9 mouse cellular contexts compared by ENCODE assay signal in the genomic region with DNA sequence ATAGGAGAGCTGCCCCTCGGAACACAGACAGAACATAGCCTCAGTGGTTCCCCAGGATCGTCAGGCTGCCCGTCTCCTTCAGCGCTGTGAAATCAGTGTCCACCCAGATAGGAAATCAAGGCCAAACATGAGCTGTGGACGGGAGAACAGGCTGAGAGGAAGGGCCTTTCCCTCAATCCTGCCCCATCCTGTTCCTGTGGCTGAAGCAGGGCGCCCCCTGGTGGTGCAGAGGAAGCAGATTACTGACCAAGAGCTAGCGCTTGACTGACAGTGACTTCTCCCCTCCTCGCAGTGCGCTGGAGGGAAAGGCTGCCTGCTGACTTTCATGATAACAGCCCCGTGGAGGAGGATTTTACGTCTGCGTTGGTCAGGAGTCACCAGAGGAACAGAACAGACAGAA. TPM values are rescaled to one million over a fixed set of nuclear protein-coding genes. Genes with fewer than 3 reads are reported as not detected.
DNase-seq lines count a peak whose midpoint lies in the region; ATAC-seq and TF ChIP-seq lines count a peak whose summit lies in the region.
"Had no signal": no experiment of that assay in that cellular context is flagged by ENCODE, and none has a peak within 500 bp of the region (broad histone marks: within the 10 kb centered on the region; RNA-seq: fewer than 3 reads in every experiment).

No protein-coding gene starts in this region.

- DNase-seq in CD4-positive helper T cell, adult 2 months (ENCODE audit: low read depth, low spot score), result peak; percentile 42
- DNase-seq in kidney, postnatal 14 days, result peak; percentile 85
- peak; percentile 12 to 32 (median 31) for DNase-seq in liver, embryonic 14.5 days (ENCODE audit: low read depth in 3 of 3, low spot score in 3 of 3)
- DNase-seq in thymus, postnatal 25 days, result peak; percentile 44

- peaks cover 6% of the 10 kb centered on the region for H3K27me3 ChIP-seq in heart, embryonic 16.5 days (ENCODE audit: control insufficient read depth, insufficient read depth, low read length)
- no peaks in the 10 kb centered on the region for H3K27me3 ChIP-seq in liver, embryonic 14.5 days (ENCODE audit: control insufficient read depth, insufficient read depth, low read length)
- no peaks in the 10 kb centered on the region for H3K27me3 ChIP-seq in neural tube, embryonic 15.5 days (replicated peaks)

- TF ChIP-seq EP300 in liver, embryonic 14.5 days (IDR thresholded peaks at IDR 0.05; ENCODE audit: low read depth), result no peak

- 18% methylated on average over 12 of the region's 12 CpGs for WGBS in bone marrow, adult 2 months
- 15% methylated on average over 12 of the region's 12 CpGs for WGBS in heart, embryonic 16.5 days
- WGBS in liver, embryonic 14.5 days (ENCODE audit: insufficient replicate concordance), result 13% methylated on average over 12 of the region's 12 CpGs
- WGBS in neural tube, embryonic 15.5 days, result 22% methylated on average over 12 of the region's 12 CpGs

- no peak for TF ChIP-seq POLR2A in bone marrow, adult 2 months (IDR thresholded peaks at IDR 0.05; ENCODE audit: borderline replicate concordance, control insufficient read depth, low read depth, low read length)

- H3K9ac ChIP-seq in heart, embryonic 16.5 days (ENCODE audit: low read length), result no peak overlapping the region
- H3K9ac ChIP-seq in liver, embryonic 14.5 days (replicated peaks), result no peak overlapping the region
- no peak overlapping the region for H3K9ac ChIP-seq in neural tube, embryonic 15.5 days (replicated peaks)

- H3K27ac ChIP-seq in bone marrow, adult 2 months (ENCODE audit: control insufficient read depth, insufficient read depth, low read depth, low read length, poor library complexity), result no peak overlapping the region
- no peak overlapping the region for H3K27ac ChIP-seq in heart, embryonic 16.5 days (ENCODE audit: low read length)
- H3K27ac ChIP-seq in liver, embryonic 14.5 days, result no peak overlapping the region
- H3K27ac ChIP-seq in neural tube, embryonic 15.5 days (replicated peaks), result no peak overlapping the region

- no peaks in the 10 kb centered on the region for H3K36me3 ChIP-seq in heart, embryonic 16.5 days (ENCODE audit: control insufficient read depth, insufficient read depth)
- H3K36me3 ChIP-seq in liver, embryonic 14.5 days (replicated peaks; ENCODE audit: control insufficient read depth, insufficient read depth, low read depth), result no peaks in the 10 kb centered on the region
- no peaks in the 10 kb centered on the region for H3K36me3 ChIP-seq in neural tube, embryonic 15.5 days

- TF ChIP-seq CTCF in bone marrow, adult 2 months (IDR thresholded peaks at IDR 0.05; ENCODE audit: control insufficient read depth, insufficient read depth, low read length), result peak; percentile 83
- peak; percentile 97 for TF ChIP-seq CTCF in liver, embryonic 14.5 days (IDR thresholded peaks at IDR 0.05; ENCODE audit: low read depth)

- no peak overlapping the region for H3K4me2 ChIP-seq in heart, embryonic 16.5 days (ENCODE audit: low read depth, low read length)
- H3K4me2 ChIP-seq in liver, embryonic 14.5 days (ENCODE audit: low read depth), result no peak overlapping the region
- no peak overlapping the region for H3K4me2 ChIP-seq in neural tube, embryonic 15.5 days

- H3K4me1 ChIP-seq in bone marrow, adult 2 months (ENCODE audit: control insufficient read depth, insufficient read depth, low read length), result no peaks in the 10 kb centered on the region
- H3K4me1 ChIP-seq in heart, embryonic 16.5 days (ENCODE audit: control insufficient read depth, insufficient read depth, low read length), result peaks cover 3% of the 10 kb centered on the region
- peaks cover 7% of the 10 kb centered on the region in 2 experiments for H3K4me1 ChIP-seq in liver, embryonic 14.5 days (replicated peaks; ENCODE audit: control insufficient read depth in 2 of 2, insufficient read depth in 2 of 2, low read length in 1 of 2)
- peaks cover 16% of the 10 kb centered on the region for H3K4me1 ChIP-seq in neural tube, embryonic 15.5 days

- H3K4me3 ChIP-seq in bone marrow, adult 2 months (replicated peaks; ENCODE audit: control insufficient read depth, low read depth, low read length), result no peak overlapping the region
- H3K4me3 ChIP-seq in heart, embryonic 16.5 days (ENCODE audit: low read length), result no peak overlapping the region
- H3K4me3 ChIP-seq in liver, embryonic 14.5 days (ENCODE audit: insufficient read depth in 1 of 2, low read depth in 2 of 2, low read length in 2 of 2), result no peak overlapping the region
- H3K4me3 ChIP-seq in neural tube, embryonic 15.5 days (replicated peaks), result no peak overlapping the region
- H3K4me3 ChIP-seq: erythroblast, embryonic 14.5 days had no signal

- peak; percentile 58; the same call in 1 of the 2 replicates for ATAC-seq in erythroblast, adult 5-6 weeks (replicated peaks; ENCODE audit: low FRiP score, poor library complexity, severe bottlenecking)
- peak; percentile 66; the same call in 1 of the 2 replicates for ATAC-seq in heart, embryonic 16.5 days (replicated peaks; ENCODE audit: extremely low read depth, insufficient read depth, low FRiP score)
- ATAC-seq in liver, embryonic 14.5 days (ENCODE audit: insufficient read depth), result no peak
- ATAC-seq in neural tube, embryonic 15.5 days (ENCODE audit: low FRiP score), result peak; percentile 60; the same call in 1 of the 2 replicates

- H3K9me3 ChIP-seq in heart, embryonic 16.5 days (replicated peaks; ENCODE audit: control insufficient read depth, low read length), result no peaks in the 10 kb centered on the region
- no peaks in the 10 kb centered on the region for H3K9me3 ChIP-seq in liver, embryonic 14.5 days (ENCODE audit: control insufficient read depth, low read length)
- H3K9me3 ChIP-seq in neural tube, embryonic 15.5 days (replicated peaks), result no peaks in the 10 kb centered on the region

RNA-seq across cellular contexts. Expression of gene Bdkrb1, which starts 18.0 kb away (rescaled TPM):
- not detected in 2 replicates for polyA plus RNA-seq in bone marrow, adult 2 months (2011; ENCODE audit: insufficient read depth, insufficient read length, low replicate concordance, missing spikeins)
- total RNA-seq in erythroblast, adult 5-6 weeks (2015; ENCODE audit: low replicate concordance), result not detected in 2 replicates
- not detected in 2 replicates for total RNA-seq in erythroblast, adult 5-6 weeks (2017; ENCODE audit: low replicate concordance)
- not detected in 2 replicates for polyA plus RNA-seq in heart, embryonic 16.5 days (2015; fragmentation: Nextera tagmentation; extraction: Ambion mirVana)
- polyA plus RNA-seq in liver, embryonic 14.5 days (2012; rRNA removed), result not detected in 2 replicates
- polyA plus RNA-seq in liver, embryonic 14.5 days (2014; fragmentation: Nextera tagmentation; extraction: Ambion mirVana), result not detected in 2 replicates
- 0.18 TPM in 1 of 2 replicates, not detected in the other for polyA plus RNA-seq in neural tube, embryonic 15.5 days (2015; fragmentation: Nextera tagmentation; extraction: Ambion mirVana)
- polyA plus RNA-seq: erythroblast, embryonic 14.5 days had no signal

RNA-seq across cellular contexts. Expression of gene Bdkrb2, which starts 21.8 kb away (rescaled TPM):
- polyA plus RNA-seq in bone marrow, adult 2 months (2011; ENCODE audit: insufficient read depth, insufficient read length, low replicate concordance, missing spikeins), result 0.52 TPM in 1 of 2 replicates, not detected in the other
- total RNA-seq in erythroblast, adult 5-6 weeks (2015; ENCODE audit: low replicate concordance), result not detected in 2 replicates
- total RNA-seq in erythroblast, adult 5-6 weeks (2017; ENCODE audit: low replicate concordance), result not detected in 2 replicates
- 1.2 and 1.4 TPM in 2 replicates for polyA plus RNA-seq in heart, embryonic 16.5 days (2015; fragmentation: Nextera tagmentation; extraction: Ambion mirVana)
- 0.01 TPM in 1 of 2 replicates, not detected in the other for polyA plus RNA-seq in liver, embryonic 14.5 days (2012; rRNA removed)
- polyA plus RNA-seq in liver, embryonic 14.5 days (2014; fragmentation: Nextera tagmentation; extraction: Ambion mirVana), result not detected in 2 replicates
- polyA plus RNA-seq in neural tube, embryonic 15.5 days (2015; fragmentation: Nextera tagmentation; extraction: Ambion mirVana), result 2.4 and 3.1 TPM in 2 replicates
- polyA plus RNA-seq: erythroblast, embryonic 14.5 days had no signal

Comparison
In these comparisons a context has a peak if more than half of its experiments do, and no peak if none do; other contexts are left out.
1. DNase-seq: peak in every context shown above with its lines; median percentile 85 in kidney, postnatal 14 days; 44 in thymus, postnatal 25 days; 42 in CD4-positive helper T cell, adult 2 months; 31 in liver, embryonic 14.5 days.